Mouse (Mus musculus): ENCODE results near the gene Lgr6.

DNA sequence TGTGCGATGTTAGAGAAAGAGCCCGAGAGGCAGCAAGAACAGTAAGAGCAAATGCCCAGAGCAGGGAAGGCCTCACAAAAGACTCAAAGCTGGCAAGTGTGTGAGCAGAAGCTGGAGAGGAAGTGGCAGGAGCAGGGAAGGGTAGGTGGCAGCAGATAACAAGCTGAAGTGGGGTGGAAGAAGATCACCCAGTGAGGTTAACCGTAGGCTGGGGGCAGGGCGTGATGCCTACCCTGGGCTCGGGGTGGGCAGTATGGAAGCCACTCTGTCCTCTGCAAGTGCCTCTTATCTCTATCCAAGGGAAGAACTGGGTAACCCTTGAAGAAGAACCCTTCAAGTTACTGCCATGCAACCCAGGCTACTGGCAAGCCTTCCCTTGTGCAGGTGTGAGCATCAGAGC is 68.8 kb downstream of the Lgr6 start:
- TF ChIP-seq POLR2A (IDR thresholded peaks at IDR 0.05; ENCODE audit: borderline replicate concordance, control insufficient read depth, low read depth, low read length) = no peak
- no peak for TF ChIP-seq CTCF (IDR thresholded peaks at IDR 0.05; ENCODE audit: control insufficient read depth, insufficient read depth, low read length)
